Mouse (Mus musculus): ENCODE results near the gene Cpne2. TPM values are rescaled to one million over a fixed set of nuclear protein-coding genes. Genes with fewer than 3 reads are reported as not detected.

Gene Cpne2
- total RNA-seq, 2 experiments from 2014 or later: 5.1 to 9.8 TPM

- no peak for DNase-seq
These were observed 49.2 kb downstream of the Cpne2 start for GRCm38 (mm10) chr8:94581820-94582483.

- peak; percentile 63 for DNase-seq
These were observed 49.8 kb downstream of the Cpne2 start for GRCm38 (mm10) chr8:94582569-94582968.

GRCm38 (mm10) chr8:94584238-94584817 lies 51.5 kb downstream of the Cpne2 start:
- no peak for DNase-seq

- no peak for DNase-seq
These were observed 58.9 kb downstream of the Cpne2 start for GRCm38 (mm10) chr8:94591691-94592090.

GRCm38 (mm10) chr8:94594211-94594610 lies 61.4 kb downstream of the Cpne2 start:
- no peak for DNase-seq

GRCm38 (mm10) chr8:94600478-94600877 lies 67.7 kb downstream of the Cpne2 start:
- no peak for DNase-seq

GRCm38 (mm10) chr8:94601034-94601606 lies 68.3 kb downstream of the Cpne2 start:
- peak; percentile 26 for DNase-seq

GRCm38 (mm10) chr8:94601607-94602385 lies 69.0 kb downstream of the Cpne2 start, which contains the start of the genes Rspry1 and Fam192a:
Rspry1 (plus strand) TSS chr8:94601937.
Fam192a (minus strand) TSS chr8:94601997.
- DNase-seq: peak; percentile 100

GRCm38 (mm10) chr8:94602471-94603131 lies 69.8 kb downstream of the Cpne2 start:
- DNase-seq: no peak

GRCm38 (mm10) chr8:94604030-94604429 lies 71.2 kb downstream of the Cpne2 start:
- DNase-seq: no peak

GRCm38 (mm10) chr8:94607064-94607463 lies 74.3 kb downstream of the Cpne2 start:
- DNase-seq: no peak

Small RNA genes lying within 50 kb of the gene (microRNA-seq; reads per million reads assigned to microRNA genes)
- gene Mir7072 (ENCODE audit: borderline replicate concordance in 2 of 2): 0 reads per million in 2 experiments

Other genes with a start within 250 kb of the Cpne2 start
- not detected for gene Slc12a3, start 203.8 kb upstream of the Cpne2 start, total RNA-seq (2021)
- gene Herpud1, start 146.6 kb upstream of the Cpne2 start, total RNA-seq (2021): 10 to 100 TPM; 78.0 to 80.1 TPM
- 1 to 10 TPM in 1 of 2 experiments, under 1 TPM in 1; 0.20 to 1.3 TPM for gene Nlrc5, start 98.6 kb upstream of the Cpne2 start, total RNA-seq (2021)
- 1 to 10 TPM; 7.9 to 8.3 TPM for gene Rspry1, start 68.9 kb downstream of the Cpne2 start, total RNA-seq (2021)
- gene Fam192a, start 69.0 kb downstream of the Cpne2 start, total RNA-seq (2021): 10 to 100 TPM; 16.7 to 18.7 TPM
- gene Arl2bp, start 133.6 kb downstream of the Cpne2 start, total RNA-seq (2021): 10 to 100 TPM; 53.1 to 59.0 TPM
- gene Pllp, start 163.3 kb downstream of the Cpne2 start, total RNA-seq (2021): 1 to 10 TPM; 2.8 to 3.0 TPM
- gene Ccl22, start 212.6 kb downstream of the Cpne2 start, total RNA-seq (2021): not detected
- gene Cx3cl1, start 239.0 kb downstream of the Cpne2 start, total RNA-seq (2021): 1 to 10 TPM in 1 of 2 experiments, under 1 TPM in 1; 0.82 to 1.4 TPM

Data from gastrocnemius, postnatal 25 days (tissue).